Mouse (Mus musculus) lung, postnatal 0 days (tissue): ENCODE measurements at regions not wholly inside any gene's neighbourhood (a gene's known extent, or its start where the extent isn't known, plus 50 kb on each side); places are given as distances from the start of the nearest gene placed in this dataset.

Source experiments
- CTCF ChIP-seq: IDR thresholded peaks from 2 replicates; pipeline ENCODE4 v1.5.1; 2016; ENCODE audit warnings: antibody characterized with exemption, mild to moderate bottlenecking
- EP300 ChIP-seq: IDR thresholded peaks from 2 replicates; pipeline ENCODE4 v1.6.1; 2016; ENCODE audit warnings: antibody characterized with exemption, mild to moderate bottlenecking, control low read depth

GRCm38 (mm10) chr6:147706741-147707140 is 231.1 kb downstream of the Ccdc91 start:
- no peak for TF ChIP-seq CTCF
- no peak for TF ChIP-seq EP300
